Mouse (Mus musculus) hindbrain, embryonic 11.5 days (tissue): Measurements from ENCODE around the gene Chpf2. TPM values are rescaled to one million over a fixed set of nuclear protein-coding genes. Genes with fewer than 3 reads are reported as not detected.

Experiments used
- ATAC-seq: fragments of 200-750 bp; cut with Nextera tagmentation; 2 replicates; pipeline ENCODE4 v1.8.0; 2017; ENCODE audit warnings: mild to moderate bottlenecking, moderate TSS enrichment, moderate library complexity; ENCODE audit not compliant: low FRiP score
- DNase-seq: peaks from one replicate; pipeline ENCODE4 v3.0.0-alpha.2; 2015; ENCODE audit warnings: low spot score
- H3K27ac ChIP-seq: fragments of 300-500 bp; sonication (generic); 2 replicates; pipeline ENCODE4 v1.5.1; 2014; ENCODE audit warnings: mild to moderate bottlenecking, low read depth, low read length
- H3K27me3 ChIP-seq: fragments of 300-500 bp; sonication (generic); 2 replicates; pipeline ENCODE4 v1.6.1; 2014; ENCODE audit warnings: mild to moderate bottlenecking, low read length, moderate library complexity, mixed read lengths; ENCODE audit not compliant: control insufficient read depth, insufficient read depth
- H3K36me3 ChIP-seq: fragments of 300-500 bp; sonication (generic); 2 replicates; pipeline ENCODE4 v1.6.1; 2014; ENCODE audit warnings: mild to moderate bottlenecking, low read length, moderate library complexity, mixed read lengths; ENCODE audit not compliant: control insufficient read depth, insufficient read depth
- H3K4me1 ChIP-seq: fragments of 300-500 bp; sonication (generic); replicated peaks from 2 replicates; pipeline ENCODE4 v1.6.1; 2014; ENCODE audit warnings: low read length, mixed read lengths; ENCODE audit not compliant: control insufficient read depth, insufficient read depth
- H3K4me2 ChIP-seq: fragments of 300-500 bp; sonication (generic); replicated peaks from 2 replicates; pipeline ENCODE4 v1.6.1; 2014; ENCODE audit warnings: mild to moderate bottlenecking, low read depth, low read length
- H3K4me3 ChIP-seq: fragments of 300-500 bp; sonication (generic); 2 replicates; pipeline ENCODE4 v1.5.1; 2014; ENCODE audit warnings: low read depth, low read length
- H3K9ac ChIP-seq: fragments of 300-500 bp; sonication (generic); 2 replicates; pipeline ENCODE4 v1.6.1; 2014; ENCODE audit warnings: low read depth, low read length
- H3K9me3 ChIP-seq: fragments of 300-500 bp; sonication (generic); 2 replicates; pipeline ENCODE4 v1.6.1; 2016; ENCODE audit warnings: low read length; ENCODE audit not compliant: control insufficient read depth
- WGBS: fragments of 180-500 bp; shearing (Covaris S2); extraction: QIAGEN DNeasy Blood & Tissue Kit; methylation state at CpG from one replicate; pipeline ENCODE4 v1.1.7; 2014; 5-methylcytosine and 5-hydroxymethylcytosine counted together
- polyA plus RNA-seq: library from polyadenylated mRNA; unstranded; fragments of >200 nt; fragmentation: Nextera tagmentation; extraction: Ambion mirVana; gene quantifications from 2 replicates; pipeline ENCODE4 v1.2.1, GENCODE M21; 2014

Chpf2 gene
- polyA plus RNA-seq, 1 experiment from 2014 or later: 8.6 TPM

GRCm38 (mm10) chr5:24601071-24601835, 14.7 kb downstream of the Chpf2 start:
- peak overlapping the region; percentile 48 for H3K4me3 ChIP-seq
- peaks cover 7% of the 10 kb centered on the region for H3K27me3 ChIP-seq
- ATAC-seq: no peak

GRCm38 (mm10) chr5:24601911-24602750, 15.6 kb downstream of the Chpf2 start:
- DNase-seq (peak; percentile 82), ATAC-seq (peak; percentile 15; the same call in 1 of the 2 replicates)
- no peaks in the 10 kb centered on the region for H3K36me3 ChIP-seq
- H3K4me3 ChIP-seq: peak overlapping the region; percentile 48
- H3K27ac ChIP-seq: peak overlapping the region; percentile 97
- peaks cover 7% of the 10 kb centered on the region for H3K27me3 ChIP-seq
- WGBS: under 1% methylated on average over 56 of the region's 73 CpGs
- peaks cover 48% of the 10 kb centered on the region for H3K4me1 ChIP-seq
- peak overlapping the region; percentile 87 for H3K9ac ChIP-seq
- H3K4me2 ChIP-seq: peak overlapping the region; percentile 95
- H3K9me3 ChIP-seq: no peaks in the 10 kb centered on the region

More at GRCm38 (mm10) chr5:24601071-24601835, 14.7 kb downstream of the Chpf2 start:
- 2% methylated on average over 24 of the region's 33 CpGs for WGBS
- peak; percentile 60 for DNase-seq
- Histone ChIP-seq H3K36me3 (no peaks in the 10 kb centered on the region), H3K9ac (peak overlapping the region; percentile 87), H3K4me1 (peaks cover 50% of the 10 kb centered on the region), H3K27ac (peak overlapping the region; percentile 97), H3K4me2 (peak overlapping the region; percentile 95), H3K9me3 (no peaks in the 10 kb centered on the region)

- H3K9ac ChIP-seq: peak overlapping the region; percentile 87
- no peaks in the 10 kb centered on the region for H3K9me3 ChIP-seq
- H3K4me1 ChIP-seq: peaks cover 45% of the 10 kb centered on the region
- ATAC-seq: peak; percentile 36
- no peaks in the 10 kb centered on the region for H3K36me3 ChIP-seq
- 0% methylated on average over 16 of the region's 16 CpGs for WGBS
- peak overlapping the region; percentile 95 for H3K4me2 ChIP-seq
- peak overlapping the region; percentile 48 for H3K4me3 ChIP-seq
- peaks cover 7% of the 10 kb centered on the region for H3K27me3 ChIP-seq
- peak overlapping the region; percentile 97 for H3K27ac ChIP-seq
- DNase-seq: peak; percentile 83
These were observed 16.3 kb downstream of the Chpf2 start for GRCm38 (mm10) chr5:24602751-24603343.

- Histone ChIP-seq H3K4me1 (peaks cover 39% of the 10 kb centered on the region), H3K27me3 (peaks cover 7% of the 10 kb centered on the region)
- no peak for DNase-seq
These were observed 17.0 kb downstream of the Chpf2 start for GRCm38 (mm10) chr5:24603431-24604010.

GRCm38 (mm10) chr5:24604080-24604655, 17.6 kb downstream of the Chpf2 start:
- peak overlapping the region; percentile 46 for H3K4me3 ChIP-seq
- H3K4me2 ChIP-seq: peak overlapping the region; percentile 56
- H3K36me3 ChIP-seq: no peaks in the 10 kb centered on the region
- no peaks in the 10 kb centered on the region for H3K9me3 ChIP-seq
- H3K27me3 ChIP-seq: peaks cover 7% of the 10 kb centered on the region; the same call in 1 of the 2 replicates
- H3K27ac ChIP-seq: peak overlapping the region; percentile 97
- H3K4me1 ChIP-seq: peaks cover 33% of the 10 kb centered on the region
- H3K9ac ChIP-seq: peak overlapping the region; percentile 81
- ATAC-seq: peak; percentile 18; the same call in 1 of the 2 replicates
- DNase-seq: no peak
- 16% methylated on average over 12 of the region's 12 CpGs for WGBS

More at GRCm38 (mm10) chr5:24603431-24604010, 17.0 kb downstream of the Chpf2 start:
- Histone ChIP-seq H3K4me3 (0 out of 2 replicates have a peak overlapping the region, but pooled peaks have one; percentile 48), H3K36me3 (no peaks in the 10 kb centered on the region), H3K27ac (peak overlapping the region; percentile 97), H3K9ac (peak overlapping the region; percentile 81), H3K9me3 (no peaks in the 10 kb centered on the region), H3K4me2 (peak overlapping the region; percentile 95)
- WGBS: 54% methylated on average over 8 of the region's 8 CpGs
- no peak for ATAC-seq

- peak; percentile 80 for ATAC-seq
- H3K4me1 ChIP-seq: peaks cover 33% of the 10 kb centered on the region
- H3K4me2 ChIP-seq: peak overlapping the region; percentile 56
- H3K27me3 ChIP-seq: peaks cover 5% of the 10 kb centered on the region; the same call in 1 of the 2 replicates
- H3K27ac ChIP-seq: peak overlapping the region; percentile 97
- DNase-seq: peak; percentile 91
- H3K4me3 ChIP-seq: peak overlapping the region; percentile 46
- H3K9ac ChIP-seq: peak overlapping the region; percentile 81
- H3K36me3 ChIP-seq: no peaks in the 10 kb centered on the region
- H3K9me3 ChIP-seq: no peaks in the 10 kb centered on the region
- WGBS: 0% methylated on average over 45 of the region's 46 CpGs
These were observed 18.1 kb downstream of the Chpf2 start for GRCm38 (mm10) chr5:24604656-24605100.

GRCm38 (mm10) chr5:24605321-24605979, 18.9 kb downstream of the Chpf2 start:
- peak overlapping the region; percentile 81 for H3K9ac ChIP-seq
- peak overlapping the region; percentile 97 for H3K27ac ChIP-seq
- H3K9me3 ChIP-seq: no peaks in the 10 kb centered on the region
- 0 out of 2 replicates have a peak, but pooled peaks cover 2% of the 10 kb centered on the region for H3K27me3 ChIP-seq
- ATAC-seq (no peak), DNase-seq (peak; percentile 61)
- H3K4me1 ChIP-seq: peaks cover 33% of the 10 kb centered on the region
- no peaks in the 10 kb centered on the region for H3K36me3 ChIP-seq
- H3K4me2 ChIP-seq: peak overlapping the region; percentile 56
- H3K4me3 ChIP-seq: peak overlapping the region; percentile 46
- 9% methylated on average over 6 of the region's 6 CpGs for WGBS
